Mouse (Mus musculus): ENCODE results near the gene Nr1d1.

DNA sequence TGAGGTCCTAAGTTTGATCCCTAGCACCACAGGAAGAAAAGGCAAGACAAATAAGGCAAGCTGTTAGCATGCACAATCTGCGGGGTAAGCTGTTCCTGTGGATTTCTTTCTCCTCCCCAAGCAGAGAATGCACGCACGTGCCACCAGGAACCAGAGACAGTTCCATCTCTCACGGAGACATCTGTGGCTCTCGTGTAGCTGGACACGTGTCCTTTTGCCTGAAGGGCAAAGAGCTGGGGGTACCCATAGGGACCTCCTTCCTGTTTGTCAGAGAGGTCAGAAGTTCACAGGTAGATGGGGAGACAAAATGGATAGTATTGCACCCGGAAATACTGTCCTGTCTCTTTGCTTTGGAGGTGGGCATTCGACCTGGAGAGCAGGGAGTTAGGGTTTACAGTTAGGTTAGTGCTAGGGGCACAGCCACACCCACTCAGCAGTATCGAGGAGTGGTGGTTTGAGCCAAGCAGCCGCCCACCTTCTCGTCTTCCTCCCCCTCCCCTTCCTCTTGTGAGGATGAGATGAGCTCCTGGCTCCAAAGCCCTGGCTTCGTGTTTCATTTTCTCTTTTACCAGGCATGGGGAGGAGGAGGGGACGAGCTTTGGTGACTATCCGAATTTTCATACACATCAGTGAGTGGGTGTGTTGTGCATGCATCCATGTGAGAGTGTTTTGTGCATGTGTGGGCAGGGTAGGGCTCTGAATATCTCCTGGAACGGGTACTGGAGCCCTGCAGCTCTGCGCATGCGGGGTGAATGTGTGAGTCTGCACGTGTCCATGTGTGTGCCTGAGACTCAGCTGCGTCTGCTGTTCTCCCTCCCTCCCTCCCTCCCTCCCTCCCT is 28.1 kb downstream of the Nr1d1 start:
- TF ChIP-seq CTCF (IDR thresholded peaks at IDR 0.05; ENCODE audit: borderline replicate concordance, insufficient read depth, low read length) (no peak), POLR2A (IDR thresholded peaks at IDR 0.05; ENCODE audit: low read depth, low read length) (no peak)

All from embryonic fibroblast, embryonic 13.5 days (primary cell).